8 mouse cellular contexts compared by ENCODE assay signal in the genomic region with DNA sequence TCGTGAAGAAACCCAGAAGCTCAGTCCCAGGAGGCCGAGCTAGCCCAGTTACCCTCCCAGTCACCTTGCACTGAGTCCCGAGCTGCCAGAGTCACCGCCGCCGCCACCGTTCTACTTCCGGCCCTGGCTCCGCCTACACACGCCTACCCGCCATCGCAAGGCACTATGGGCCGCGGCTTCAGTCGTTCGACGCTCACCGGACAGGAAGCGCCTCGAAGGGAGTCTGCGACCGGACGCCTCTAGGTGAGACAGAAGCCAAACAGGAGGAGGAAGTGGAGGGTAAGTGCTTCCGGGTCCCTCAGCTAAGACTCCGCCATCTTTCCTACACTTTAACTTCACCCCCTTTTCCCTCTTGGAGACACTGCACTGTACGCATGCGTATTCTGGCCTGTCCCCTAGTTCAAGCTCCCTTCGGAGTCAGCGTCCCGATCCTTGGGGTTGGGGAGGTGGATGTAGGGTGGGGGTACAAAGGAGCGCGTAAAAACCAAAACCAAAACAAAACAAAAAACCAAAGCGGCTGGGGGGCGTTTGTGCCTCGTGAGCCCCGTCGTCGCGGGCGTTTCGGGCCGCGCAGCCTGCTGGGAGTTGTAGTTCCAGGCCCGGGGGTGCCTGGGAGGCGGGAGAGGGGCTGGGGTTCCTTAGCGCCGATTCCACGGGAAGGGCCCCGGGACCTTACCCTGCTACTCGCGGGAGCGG. TPM values are rescaled to one million over a fixed set of nuclear protein-coding genes. Genes with fewer than 3 reads are reported as not detected.
A peak's percentile ranks its signal among the peaks of the same experiment; 100 is the strongest.
DNase-seq lines count a peak whose midpoint lies in the region; ATAC-seq lines count a peak whose summit lies in the region.

A gene (plus strand): TSS at position 181 of the 696 bp plus-strand sequence.

- peak; percentile 88 for ATAC-seq in megakaryocyte progenitor cell, adult 5-6 weeks (replicated peaks; ENCODE audit: poor library complexity)

- DNase-seq in adipocyte (ENCODE audit: low spot score) = peak; percentile 99
- peak; percentile 96 for DNase-seq in embryo, embryonic 10 days (ENCODE audit: low spot score)
- DNase-seq in gastrocnemius, postnatal 10 days = peak; percentile 87
- DNase-seq in induced T-regulatory cell, adult 2 months (ENCODE audit: low read depth) = peak; percentile 97
- peak; percentile 91 to 94 for DNase-seq in left cerebral cortex, adult 9 months (ENCODE audit: low spot score in 2 of 2)
- DNase-seq in right cerebral cortex, postnatal 14 days = peak; percentile 92
- peak; percentile 74 to 91 for DNase-seq in urinary bladder, postnatal 36 days (ENCODE audit: low spot score in 2 of 2)

RNA-seq across cellular contexts. Expression of the gene that starts here (rescaled TPM):
- total RNA-seq in gastrocnemius, postnatal 10 days (2021) = 10 to 100 TPM; 29.3 to 35.7 TPM
- 63.9 and 78.2 TPM in 2 replicates for total RNA-seq in megakaryocyte progenitor cell, adult 5-6 weeks (2015)
- total RNA-seq in megakaryocyte progenitor cell, adult 5-6 weeks (2017) = 65.1 and 81.3 TPM in 2 replicates

Comparison
In these comparisons a context has a peak if more than half of its experiments do, and no peak if none do; other contexts are left out.
1. Peak in every context shown above with its lines: DNase-seq and ATAC-seq.